Mouse (Mus musculus) layer of hippocampus, adult 18-20 months (tissue): ENCODE measurements around the gene Pilrb1. TPM values are rescaled to one million over a fixed set of nuclear protein-coding genes. Genes with fewer than 3 reads are reported as not detected.
"Not testable (repeated sequence)": the region's sequence is repeated elsewhere in the genome, so short reads cannot be mapped to it uniquely, and the experiment has no call there.

Experiments used
- DNase-seq, 2 experiments: peaks; one replicate each; pipeline ENCODE4 v3.0.0; 2022; ENCODE audit warnings: low spot score in 2 of 2
- long read RNA-seq: library from polyadenylated mRNA; stranded (forward); transcript quantifications from one replicate; pipeline ENCODE4 v2.0.0, GENCODE M21; 2021
- total RNA-seq, 2 experiments: library from RNA; stranded (reverse); gene quantifications; 2 replicates each; pipeline ENCODE4 v1.2.3; 2021

Pilrb1 gene
- not detected for total RNA-seq
- long read RNA-seq = 0 reads

GRCm38 (mm10) chr5:137857960-137858710 lies at the start of gene Pilrb1:
Gene Pilrb1, minus strand, starts transcription at chr5:137858106.
- DNase-seq = not testable (repeated sequence)

- DNase-seq = peak in 1 of 2 experiments; percentile 8
These were observed 39.9 kb upstream of the Pilrb1 start for GRCm38 (mm10) chr5:137897812-137898211.

GRCm38 (mm10) chr5:137892954-137893353 lies 35.0 kb upstream of the Pilrb1 start:
- no peak for DNase-seq

GRCm38 (mm10) chr5:137887666-137888065 lies 29.8 kb upstream of the Pilrb1 start:
- no peak for DNase-seq

- DNase-seq = peak; percentile 45 to 74
These were observed 28.0 kb upstream of the Pilrb1 start for GRCm38 (mm10) chr5:137885894-137886293.

GRCm38 (mm10) chr5:137883345-137883744 lies 25.4 kb upstream of the Pilrb1 start:
- no peak for DNase-seq

GRCm38 (mm10) chr5:137882922-137883321 lies 25.0 kb upstream of the Pilrb1 start:
- no peak for DNase-seq

GRCm38 (mm10) chr5:137877860-137878259 lies 20.0 kb upstream of the Pilrb1 start:
- DNase-seq = peak in 1 of 2 experiments; percentile 12

- no peak for DNase-seq
These were observed 17.1 kb upstream of the Pilrb1 start for GRCm38 (mm10) chr5:137875054-137875453.

GRCm38 (mm10) chr5:137872381-137872702 lies 14.4 kb upstream of the Pilrb1 start:
- not testable (repeated sequence) for DNase-seq

GRCm38 (mm10) chr5:137871644-137872380 lies 13.9 kb upstream of the Pilrb1 start, which contains the start of gene Pilrb2:
Gene Pilrb2, minus strand, starts transcription at chr5:137871815.
- DNase-seq = not testable (repeated sequence)

- DNase-seq = not testable (repeated sequence)
These were observed 10.7 kb upstream of the Pilrb1 start for GRCm38 (mm10) chr5:137868600-137868999.

GRCm38 (mm10) chr5:137864008-137864407 lies 6.1 kb upstream of the Pilrb1 start:
- not testable (repeated sequence) for DNase-seq

GRCm38 (mm10) chr5:137856870-137857269 lies 1.0 kb downstream of the Pilrb1 start:
- DNase-seq = not testable (repeated sequence)

- DNase-seq = not testable (repeated sequence)
These were observed 3.0 kb downstream of the Pilrb1 start for GRCm38 (mm10) chr5:137854907-137855306.

GRCm38 (mm10) chr5:137850313-137850712 lies 7.6 kb downstream of the Pilrb1 start:
- DNase-seq = not testable (repeated sequence)

- not testable (repeated sequence) for DNase-seq
These were observed 20.8 kb downstream of the Pilrb1 start for GRCm38 (mm10) chr5:137837110-137837509.

GRCm38 (mm10) chr5:137836611-137837010 lies 21.3 kb downstream of the Pilrb1 start:
- no peak for DNase-seq

GRCm38 (mm10) chr5:137835966-137836520 lies 21.9 kb downstream of the Pilrb1 start, which contains the start of gene Pilra:
Gene Pilra, minus strand, starts transcription at chr5:137836281.
- not testable (repeated sequence) for DNase-seq

- no peak for DNase-seq
These were observed 24.4 kb downstream of the Pilrb1 start for GRCm38 (mm10) chr5:137833500-137833899.

- DNase-seq = no peak
These were observed 26.4 kb downstream of the Pilrb1 start for GRCm38 (mm10) chr5:137831506-137831905.

GRCm38 (mm10) chr5:137831106-137831505 lies 26.8 kb downstream of the Pilrb1 start:
- no peak for DNase-seq
